Mouse (Mus musculus) spleen, embryonic (tissue): ENCODE results near the gene Prss34.

Experiments
- CTCF ChIA-PET: fragments of 350-600 bp; sonication (Branson Sonifier 250); formaldehyde crosslinking; loops from one replicate; lab custom pipeline; 2022; lab: Charles Lee

Prss34 gene

DNA sequence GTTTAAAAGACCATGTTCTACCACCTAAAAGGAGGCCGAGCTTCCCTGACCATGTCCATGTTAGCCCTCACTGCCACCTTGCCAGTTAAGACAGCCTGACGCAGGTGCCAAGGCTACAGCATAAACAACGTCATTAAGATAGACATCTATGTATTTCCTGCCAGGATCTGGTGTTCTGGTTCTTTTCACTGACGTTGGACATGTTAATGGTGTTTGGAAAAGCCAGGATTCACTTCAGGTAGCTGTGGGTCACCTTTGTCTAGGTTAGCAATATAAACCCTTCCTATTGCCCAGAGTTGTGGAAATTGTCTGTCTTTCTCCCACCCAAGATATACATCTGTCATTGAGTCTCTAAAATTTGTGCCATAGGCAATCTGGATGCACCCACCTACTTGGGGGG is 10.2 kb downstream of the Prss34 start, which contains the start of gene Prss28:
Gene Prss28, plus strand, starts transcription at position 301 of the 400 bp plus-strand sequence.
- CTCF ChIA-PET = no interaction called here

DNA sequence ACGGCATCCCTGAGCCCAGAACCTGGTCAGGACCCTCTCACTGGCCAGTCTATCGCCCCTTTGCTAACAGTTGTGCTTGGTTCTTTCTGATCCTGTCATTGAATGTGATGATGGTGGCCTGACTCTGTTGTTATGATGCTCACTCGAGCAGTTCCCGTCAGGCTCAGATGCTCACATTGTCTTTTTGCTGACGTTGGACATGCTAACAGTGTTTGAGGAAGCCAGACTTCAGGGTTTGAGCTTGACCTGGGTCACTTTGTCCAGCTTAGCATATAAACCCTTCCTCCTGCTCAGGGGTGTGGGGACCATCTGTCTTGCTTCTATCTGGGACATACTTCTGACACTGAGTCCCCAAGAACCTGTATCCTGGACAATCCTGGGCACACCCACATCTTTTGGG is 20.2 kb downstream of the Prss34 start, which contains the start of gene Prss29:
Gene Prss29, plus strand, starts transcription at position 301 of the 400 bp plus-strand sequence.
- CTCF ChIA-PET = no interaction called here

DNA sequence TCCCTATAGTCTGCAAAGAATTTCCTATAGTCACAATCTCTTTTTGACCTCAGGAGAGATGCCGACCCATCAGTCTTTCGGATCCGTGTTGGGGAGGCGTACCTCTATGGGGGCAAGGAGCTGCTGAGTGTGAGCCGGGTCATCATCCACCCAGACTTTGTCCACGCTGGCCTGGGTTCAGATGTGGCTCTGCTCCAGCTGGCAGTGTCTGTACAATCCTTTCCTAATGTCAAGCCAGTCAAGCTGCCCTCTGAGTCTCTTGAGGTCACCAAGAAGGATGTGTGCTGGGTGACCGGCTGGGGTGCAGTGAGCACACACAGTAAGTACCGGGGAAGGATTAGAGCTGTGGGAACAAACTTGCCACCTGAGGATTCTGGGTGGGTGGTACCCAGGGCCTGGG is 22.6 kb downstream of the Prss34 start:
- CTCF ChIA-PET = no interaction called here

DNA sequence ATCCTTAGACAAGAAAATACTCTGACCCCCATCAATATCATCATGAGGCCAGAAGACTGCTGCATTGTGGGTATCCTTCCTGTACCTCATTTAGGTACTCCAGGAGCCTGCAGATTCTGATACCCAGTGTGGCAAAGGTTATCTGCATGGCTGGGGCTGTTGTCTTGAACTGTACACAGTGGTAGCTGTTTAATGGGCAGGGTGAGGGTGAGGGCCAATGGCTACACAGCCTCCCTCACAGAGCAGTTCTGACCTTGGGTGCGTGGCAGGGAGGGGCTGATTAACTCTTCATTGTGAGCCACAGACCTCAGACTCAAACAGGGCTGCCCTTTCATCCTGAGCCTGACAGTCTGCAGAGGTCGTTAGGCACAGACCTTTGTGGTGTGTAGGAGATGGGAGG is 24.7 kb downstream of the Prss34 start:
- CTCF ChIA-PET = no interaction called here

DNA sequence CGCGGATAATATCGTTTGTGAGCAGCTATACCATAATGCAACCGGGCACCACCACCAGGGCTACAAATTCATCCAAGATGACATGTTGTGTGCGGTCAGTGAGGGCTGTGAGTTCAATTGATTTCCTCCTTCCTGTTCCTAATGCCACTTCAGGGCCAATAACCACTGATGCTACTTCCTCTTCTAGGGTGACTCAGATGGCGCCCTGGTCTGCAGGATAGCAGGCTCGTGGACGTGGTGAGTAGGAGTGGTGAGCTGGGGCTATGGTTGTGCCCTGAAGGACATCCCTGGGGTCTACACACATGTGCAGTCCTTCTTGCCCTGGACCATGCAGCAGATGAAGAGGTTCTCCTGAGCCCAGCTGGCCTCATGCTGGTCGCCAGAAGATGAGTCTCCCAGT is 34.1 kb downstream of the Prss34 start:
- CTCF ChIA-PET = no interaction called here

DNA sequence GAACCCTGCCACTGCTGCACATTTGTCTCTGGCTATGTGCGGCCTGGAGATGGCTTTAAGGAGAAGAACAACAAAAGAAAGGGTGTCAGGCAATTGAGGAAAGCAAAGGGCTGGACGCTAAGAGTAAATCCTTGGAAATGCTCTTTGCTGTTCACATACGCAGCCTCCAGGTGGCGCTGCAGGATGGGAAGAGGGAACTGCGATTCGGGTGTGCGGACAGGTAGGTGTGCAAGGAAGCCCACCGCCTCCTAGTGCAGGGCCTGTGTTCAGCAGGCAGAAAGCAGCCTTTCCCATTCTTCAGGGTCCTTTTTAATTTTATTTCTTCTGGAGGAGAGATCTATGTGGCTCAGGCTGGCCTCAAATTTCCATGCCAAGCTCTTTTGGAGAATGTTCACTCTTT is 35.7 kb downstream of the Prss34 start:
- CTCF ChIA-PET = no interaction called here

DNA sequence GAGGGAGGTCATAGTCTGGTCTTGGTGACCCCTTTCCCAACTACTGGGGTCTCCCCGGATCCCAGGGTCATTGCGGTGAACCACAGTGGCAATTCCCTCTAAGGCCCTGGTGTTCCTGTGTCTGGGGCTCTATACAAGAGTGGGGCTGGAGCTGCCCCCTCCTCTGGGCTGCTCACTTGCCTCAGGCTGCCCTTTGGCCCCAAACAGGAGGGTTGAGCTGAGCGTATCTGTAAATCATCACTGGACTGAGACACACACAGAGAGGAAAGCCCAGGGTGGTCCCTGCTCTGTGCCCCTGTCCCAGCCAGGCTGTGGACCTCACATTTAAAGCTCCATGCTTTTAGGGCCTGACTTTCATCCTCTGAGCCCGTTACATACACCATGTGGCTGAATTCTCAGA is 40.0 kb downstream of the Prss34 start:
- CTCF ChIA-PET = no interaction called here

DNA sequence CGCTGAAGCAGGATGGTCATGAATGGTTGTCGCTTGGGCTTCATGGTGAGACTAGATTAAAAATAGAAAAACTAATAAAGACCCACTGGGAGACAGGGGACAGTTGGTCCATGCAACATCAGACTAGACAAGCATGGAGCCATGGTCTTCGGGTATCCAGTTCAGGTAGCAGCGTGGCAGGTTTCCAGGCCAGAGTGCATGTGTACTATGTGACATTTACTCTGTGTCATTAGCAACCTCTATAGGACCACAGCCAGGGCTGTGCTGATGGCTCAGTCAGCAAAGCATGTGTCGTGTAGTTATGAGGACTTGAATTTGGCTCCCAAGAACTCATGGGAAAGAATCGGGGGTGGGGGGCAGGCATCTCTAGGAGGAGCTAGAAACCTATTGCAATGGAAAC is 41.8 kb downstream of the Prss34 start:
- CTCF ChIA-PET = no interaction called here

DNA sequence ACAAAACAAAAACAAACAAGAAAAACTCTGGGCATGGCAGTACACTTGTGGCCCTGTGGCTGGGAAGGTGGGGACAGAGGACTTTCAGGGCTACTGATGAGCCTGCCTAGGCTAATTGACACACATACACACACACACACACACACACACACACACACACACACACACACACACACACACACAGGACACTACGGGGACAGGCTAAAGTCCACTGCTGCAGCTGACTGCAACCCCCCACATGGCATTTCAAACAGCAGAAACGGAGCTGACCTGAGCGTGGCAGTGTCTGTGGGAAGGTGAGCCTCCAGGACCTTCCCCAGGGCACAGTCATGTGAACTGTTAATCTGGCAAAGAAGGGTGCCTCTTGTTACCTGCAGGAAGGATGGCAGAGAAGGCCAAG is 43.3 kb downstream of the Prss34 start:
- CTCF ChIA-PET = no interaction called here

DNA sequence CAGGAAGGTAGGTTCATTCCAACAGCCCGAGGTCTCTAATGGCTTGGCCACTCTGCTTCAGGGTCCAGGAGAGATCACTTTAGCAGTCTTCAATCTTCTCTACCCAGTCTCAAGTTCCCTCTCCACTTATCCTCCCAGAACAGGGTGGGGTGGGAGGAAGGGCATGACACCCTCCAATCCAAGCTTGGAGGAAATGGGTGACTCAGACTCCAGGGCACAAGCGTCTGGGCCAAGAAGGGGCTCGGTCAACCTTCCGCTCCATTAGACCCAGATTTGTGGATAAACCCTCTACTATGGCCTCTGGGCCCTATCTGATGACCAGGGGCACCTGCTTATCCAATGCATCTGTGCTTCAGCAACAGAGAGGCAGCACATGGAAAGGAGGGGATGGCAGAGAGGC is 47.3 kb downstream of the Prss34 start, which contains the start of gene Tpsab1:
Gene Tpsab1, minus strand, starts transcription at position 101 of the 400 bp plus-strand sequence.
- CTCF ChIA-PET = no interaction called here
